Mouse (Mus musculus): ENCODE measurements at regions not wholly inside any gene's neighbourhood (a gene's known extent, or its start where the extent isn't known, plus 50 kb on each side); places are given as distances from the start of the nearest gene placed in this dataset.

DNA sequence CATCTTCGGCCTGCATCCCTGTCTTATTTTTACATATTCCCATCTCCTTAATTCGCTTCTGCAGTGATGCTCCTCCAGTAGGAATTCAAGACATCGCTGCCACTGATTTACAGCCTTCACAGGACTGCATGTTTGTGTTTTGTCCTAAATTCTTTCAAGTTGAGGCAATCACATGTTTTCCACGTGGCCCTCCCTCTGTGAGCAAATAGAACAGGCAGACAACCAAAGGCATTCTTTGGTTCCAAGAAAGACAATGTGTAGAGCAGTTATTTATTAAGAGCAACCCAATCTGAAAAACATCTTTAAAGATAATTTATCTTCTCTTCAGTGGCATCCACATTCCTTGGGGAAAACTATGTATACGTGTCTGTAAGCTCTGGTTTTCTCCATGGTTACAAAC lies 472.8 kb upstream of the Intu start:
- no peak for DNase-seq (ENCODE audit: low spot score in 2 of 2)

DNA sequence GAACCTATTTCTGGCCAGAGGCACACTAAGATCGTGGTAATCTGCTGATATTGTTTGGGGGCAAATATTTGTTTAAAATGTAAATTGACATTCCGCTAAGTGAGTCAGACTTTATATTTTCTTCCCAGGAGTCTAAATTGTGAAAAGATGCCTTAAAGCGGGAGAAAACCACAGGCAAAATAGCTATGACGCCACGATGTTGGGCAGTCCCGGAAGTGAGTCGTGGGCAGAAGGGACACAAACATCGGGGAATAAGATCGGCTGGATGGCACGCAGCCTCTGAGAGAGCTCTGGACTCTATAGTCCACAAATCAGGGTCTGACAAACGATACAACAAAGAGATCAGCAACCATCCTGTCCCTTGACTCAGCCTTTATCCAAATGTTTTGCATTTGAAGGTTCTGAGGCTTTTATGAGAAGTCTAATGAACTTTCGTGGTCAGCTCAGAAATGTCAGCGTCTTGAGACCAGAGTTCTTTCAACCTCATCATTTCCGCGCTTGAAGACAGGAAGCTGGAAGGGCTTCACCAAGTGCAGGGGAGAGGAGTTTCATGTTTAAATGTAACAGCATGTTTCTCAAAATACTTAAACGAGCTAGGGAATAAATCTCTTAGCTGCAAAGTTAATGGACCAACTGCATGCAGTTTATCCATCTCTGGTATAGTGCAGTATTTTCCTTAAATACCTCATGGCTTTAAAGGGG lies 472.2 kb upstream of the Intu start:
- no peak for DNase-seq (ENCODE audit: low spot score in 2 of 2)

DNA sequence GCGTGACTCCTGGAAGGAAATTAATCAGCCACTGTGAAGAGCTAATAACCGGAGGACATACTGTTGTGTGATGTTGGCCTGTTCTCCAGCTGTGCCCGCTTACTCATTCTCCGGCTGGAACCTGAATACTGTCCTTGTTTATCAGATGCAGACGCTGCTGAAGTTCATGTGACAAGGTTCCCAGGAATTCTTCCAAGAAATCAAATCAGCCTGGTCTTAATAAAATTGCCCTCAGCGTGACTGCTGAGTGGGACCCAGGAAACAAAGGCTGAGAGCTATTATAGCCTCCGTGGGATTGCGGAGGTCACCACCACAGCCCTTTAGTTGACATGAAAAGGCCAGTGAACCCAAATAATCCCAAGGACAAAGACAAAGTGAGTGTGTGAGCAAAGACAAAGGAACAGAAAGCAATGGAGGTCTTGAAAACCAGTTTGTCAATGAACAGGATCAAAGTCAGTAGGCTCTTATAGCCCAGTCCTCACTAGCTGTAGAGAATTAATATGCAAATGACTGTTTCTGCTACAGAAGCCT lies 460.9 kb upstream of the Intu start:
- no peak for DNase-seq (ENCODE audit: low spot score in 2 of 2)

GRCm38 (mm10) chr3:40076824-40077223 lies 454.3 kb upstream of the Intu start:
- DNase-seq (ENCODE audit: low spot score in 2 of 2), result no peak

GRCm38 (mm10) chr3:40085116-40085515 lies 446.0 kb upstream of the Intu start:
- no peak for DNase-seq (ENCODE audit: low spot score in 2 of 2)

- DNase-seq (ENCODE audit: low spot score in 2 of 2), result no peak
Observed at GRCm38 (mm10) chr3:40091773-40092343, 439.2 kb upstream of the Intu start.

- DNase-seq (ENCODE audit: low spot score in 2 of 2), result no peak
Observed at GRCm38 (mm10) chr3:40092765-40093368, 438.2 kb upstream of the Intu start.

- DNase-seq (ENCODE audit: low spot score in 2 of 2), result no peak
Observed at GRCm38 (mm10) chr3:40094040-40094439, 437.0 kb upstream of the Intu start.

GRCm38 (mm10) chr3:40094701-40095100 lies 436.4 kb upstream of the Intu start:
- DNase-seq (ENCODE audit: low spot score in 2 of 2), result no peak

DNA sequence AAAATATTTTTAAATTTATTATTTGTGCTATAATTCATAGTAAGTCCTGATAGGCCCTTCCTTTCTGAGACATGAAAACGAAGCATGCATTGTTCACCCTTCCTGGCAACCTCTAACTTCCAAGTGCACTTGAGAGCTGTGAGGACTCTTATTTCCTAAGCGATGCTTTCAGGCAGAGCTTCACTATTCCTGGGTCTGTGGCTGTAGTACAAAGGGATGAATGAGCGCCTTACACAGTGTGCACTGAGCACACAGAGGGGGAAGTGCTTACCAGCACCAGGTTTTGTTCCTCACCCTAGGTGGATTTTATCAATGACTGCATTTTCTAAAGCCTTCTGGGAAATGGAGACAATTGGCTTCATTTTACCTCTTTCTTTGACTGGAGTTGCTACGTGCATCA lies 428.4 kb upstream of the Intu start:
- DNase-seq (ENCODE audit: low spot score in 2 of 2), result no peak

- no peak for DNase-seq (ENCODE audit: low spot score in 2 of 2)
Observed at GRCm38 (mm10) chr3:40114811-40115210, 416.3 kb upstream of the Intu start.

GRCm38 (mm10) chr3:40118551-40118950 lies 412.5 kb upstream of the Intu start:
- DNase-seq (ENCODE audit: low spot score in 2 of 2), result no peak

GRCm38 (mm10) chr3:40119462-40119861 lies 411.6 kb upstream of the Intu start:
- no peak for DNase-seq (ENCODE audit: low spot score in 2 of 2)

DNA sequence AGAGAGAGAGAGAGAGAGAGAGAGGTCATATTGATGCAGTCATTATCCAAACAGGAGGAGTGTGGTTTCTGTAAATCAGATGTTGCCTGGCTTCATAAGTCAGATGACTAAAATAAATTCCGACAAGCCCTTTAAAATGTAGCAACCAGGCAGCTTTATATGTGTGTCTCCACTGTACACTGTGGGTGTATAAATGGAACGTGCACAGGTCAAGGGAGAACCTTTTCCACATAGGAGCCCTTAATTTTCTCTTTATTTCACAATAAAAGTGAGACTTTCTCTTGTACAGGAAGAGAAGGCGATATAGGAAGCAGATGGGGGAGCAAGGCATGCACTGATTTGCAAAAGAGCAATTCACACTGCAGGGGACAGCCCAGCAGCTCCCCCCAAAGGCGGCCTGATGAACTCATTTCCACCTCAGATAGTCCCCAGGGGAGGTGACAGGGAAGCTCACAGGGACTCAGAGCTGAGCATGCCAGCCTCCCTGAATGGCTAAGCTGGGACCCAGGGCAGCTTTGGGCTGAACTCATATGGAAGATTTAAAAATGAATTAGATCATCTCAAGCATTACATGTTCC lies 410.7 kb upstream of the Intu start:
- peak; percentile 52 to 71 for DNase-seq (ENCODE audit: low spot score in 2 of 2)

DNA sequence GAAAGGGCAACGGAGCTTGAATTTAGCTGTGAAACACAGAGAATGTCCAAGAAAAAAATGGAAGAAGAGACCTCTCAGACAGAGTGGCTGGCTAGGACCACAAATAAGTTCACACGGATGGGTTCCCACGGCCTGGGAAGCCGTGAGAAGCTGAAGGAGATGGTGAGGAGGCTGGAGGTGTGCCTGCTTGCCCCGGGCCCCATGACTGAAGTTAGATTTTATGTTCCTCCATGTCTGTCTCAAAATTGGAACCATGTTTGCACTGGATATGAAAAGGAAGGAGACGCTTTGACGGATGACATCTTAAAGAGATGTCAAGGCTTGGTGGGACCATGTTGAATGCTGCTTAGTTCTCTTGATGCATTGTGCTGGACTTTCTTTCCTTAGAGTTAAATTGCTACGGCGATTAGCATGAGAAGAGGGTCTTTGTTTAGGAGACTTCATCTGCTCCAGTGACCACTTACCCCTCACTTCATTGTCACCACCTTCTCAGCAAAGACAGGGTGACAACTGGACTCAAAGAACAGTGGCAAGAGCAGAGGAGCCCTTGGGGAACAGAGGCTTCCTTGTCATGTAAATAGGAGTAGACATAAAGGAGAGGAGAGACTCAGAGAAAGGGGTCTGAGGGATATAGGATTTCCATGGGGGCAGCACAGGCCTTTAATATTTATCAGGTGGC lies 407.4 kb upstream of the Intu start:
- no peak for DNase-seq (ENCODE audit: low spot score in 2 of 2)

DNA sequence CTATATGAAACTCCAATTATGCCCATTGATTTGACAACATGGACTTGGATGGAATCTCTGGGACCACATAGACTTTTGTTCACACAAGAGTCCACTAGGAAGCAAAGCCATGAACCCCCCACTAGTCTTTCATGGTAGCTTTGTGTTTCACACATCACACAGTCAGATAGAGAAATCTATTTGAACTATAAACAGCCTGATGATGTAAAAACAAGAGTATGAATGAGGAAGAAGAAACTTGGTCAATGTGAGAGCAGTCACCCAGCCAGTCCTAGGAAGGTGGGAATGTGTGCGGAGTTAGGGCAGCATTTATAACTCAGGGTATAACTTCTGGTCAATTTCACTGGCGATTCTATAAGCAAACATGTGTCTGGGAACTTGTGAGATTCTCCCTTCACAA lies 404.2 kb upstream of the Intu start:
- no peak for DNase-seq (ENCODE audit: low spot score in 2 of 2)

DNA sequence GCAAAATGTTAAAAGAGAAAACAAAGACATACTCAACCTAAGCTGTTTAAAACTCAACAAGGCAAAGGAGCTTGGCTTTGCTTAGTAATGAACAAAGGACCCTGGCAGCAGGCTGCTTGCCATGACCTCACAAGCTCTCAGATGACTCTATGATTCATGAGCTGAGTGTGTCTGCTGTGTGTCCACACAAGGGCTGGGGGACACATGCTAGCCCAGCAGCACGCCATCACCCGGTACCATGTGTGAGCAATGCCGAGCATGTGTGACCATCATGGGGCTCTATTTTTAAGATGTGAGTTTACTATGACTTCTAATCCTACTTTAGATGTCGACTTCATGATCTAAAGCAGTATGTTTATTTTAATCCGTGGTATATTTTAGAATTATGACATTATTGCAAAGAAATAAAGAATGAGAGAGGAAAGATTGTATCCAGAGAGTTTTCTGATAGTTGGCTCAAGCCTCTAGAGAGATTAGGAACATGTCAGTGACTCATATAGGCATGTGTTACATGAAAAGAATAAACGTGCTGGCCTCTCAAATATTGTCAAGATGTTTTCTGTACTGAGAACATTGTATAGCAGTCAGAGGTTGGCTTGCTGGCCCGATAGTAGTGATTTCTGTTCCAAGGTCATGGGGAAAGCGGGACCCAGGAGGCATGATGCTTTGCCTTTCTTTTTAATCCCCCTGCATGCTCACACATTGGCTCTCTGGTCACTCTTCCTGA lies 400.1 kb upstream of the Intu start:
- no peak for DNase-seq (ENCODE audit: low spot score in 2 of 2)

- DNase-seq (ENCODE audit: low spot score in 2 of 2), result no peak
Observed at GRCm38 (mm10) chr3:40138671-40139070, 392.4 kb upstream of the Intu start.

DNA sequence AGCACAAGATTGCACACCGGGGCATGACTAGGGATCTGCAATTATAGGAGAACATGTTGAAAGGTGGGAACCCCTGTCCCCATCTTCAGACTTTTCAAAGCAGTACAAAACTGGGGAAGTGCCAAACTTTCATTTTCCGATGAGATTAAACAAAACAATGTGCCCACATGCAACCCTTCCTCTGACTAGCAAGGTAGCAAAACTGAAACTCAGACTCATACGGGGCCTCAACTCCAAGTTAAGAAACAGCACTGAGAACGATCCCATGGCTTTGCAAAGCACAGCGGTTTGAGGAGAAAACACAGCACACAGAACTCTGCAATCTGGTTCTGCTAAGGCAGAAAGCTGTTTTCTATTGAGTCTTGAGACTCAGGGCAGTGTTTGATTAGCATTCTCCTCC lies 388.9 kb upstream of the Intu start:
- no peak for DNase-seq (ENCODE audit: low spot score in 2 of 2)

- no peak for DNase-seq (ENCODE audit: low spot score in 2 of 2)
Observed at GRCm38 (mm10) chr3:40158631-40159030, 372.5 kb upstream of the Intu start.

GRCm38 (mm10) chr3:40159591-40160145 lies 371.4 kb upstream of the Intu start:
- DNase-seq (ENCODE audit: low spot score in 2 of 2), result no peak

All from frontal cortex, postnatal 14 days (tissue).